Mouse (Mus musculus) erythroblast, embryonic 14.5 days (primary cell): ENCODE data around the gene Dbn1.

Experiments
- GATA1 ChIP-seq: IDR thresholded peaks from 2 replicates; pipeline ENCODE4 v1.6.1; 2012; ENCODE audit warnings: low read length, inconsistent platforms, mixed read lengths
- TAL1 ChIP-seq: IDR thresholded peaks from 3 replicates; pipeline ENCODE4 v1.6.1; 2012; ENCODE audit warnings: low read length, inconsistent platforms, mixed read lengths

DNA sequence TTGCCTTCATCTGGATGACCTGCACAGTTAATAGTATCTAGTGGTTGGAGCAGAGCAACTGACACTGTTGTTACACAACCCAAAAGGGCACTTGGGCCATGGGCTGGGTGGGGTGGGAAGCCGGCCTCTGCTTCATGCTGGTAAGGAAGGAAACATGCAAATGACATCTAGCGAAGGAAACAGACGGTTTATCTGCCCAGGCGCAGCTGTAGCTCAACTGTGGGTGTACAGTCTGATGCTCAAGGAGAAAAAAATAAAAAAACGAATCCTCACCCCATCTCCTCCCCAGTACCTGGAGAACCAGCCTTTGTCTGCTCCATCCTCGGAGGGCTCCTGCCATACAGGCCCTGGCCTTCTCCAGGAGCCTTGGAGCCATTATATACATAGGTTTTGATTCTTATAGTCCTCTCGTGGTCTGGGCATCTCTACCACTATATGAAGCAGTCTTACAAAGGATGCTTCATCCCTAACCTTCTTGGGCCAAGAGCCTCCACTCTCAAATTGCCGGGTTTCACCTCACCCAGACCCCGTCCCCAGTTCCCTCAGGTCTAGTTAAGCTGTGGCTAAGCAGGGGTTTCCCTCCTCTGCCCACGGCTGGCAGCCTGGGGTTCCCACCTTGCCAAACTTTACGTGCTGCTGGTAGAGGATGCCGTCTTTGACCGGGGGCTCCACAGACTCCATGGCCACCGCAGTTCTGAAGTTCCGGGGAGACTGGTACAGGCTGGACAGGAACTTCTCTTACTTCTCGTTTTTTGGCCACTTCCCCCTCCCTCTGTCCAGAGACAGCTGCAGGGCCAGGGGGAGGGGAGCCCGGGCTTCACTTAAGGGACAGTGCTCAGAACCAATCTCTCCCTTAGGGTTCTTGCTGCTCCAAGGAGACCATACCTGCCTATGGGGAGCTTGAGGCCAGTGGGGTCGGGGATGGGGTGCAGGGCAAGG, 40.2 kb upstream of the Dbn1 start:
- TF ChIP-seq GATA1 (no peak), TAL1 (no peak)
